Mouse (Mus musculus) lung, embryonic 14.5 days (tissue): ENCODE results near the gene Ush1c. TPM values are rescaled to one million over a fixed set of nuclear protein-coding genes. Genes with fewer than 3 reads are reported as not detected.

ENCODE experiments used
- ATAC-seq: fragments of 200-750 bp; cut with Nextera tagmentation; 2 replicates; pipeline ENCODE4 v1.8.0; 2017; ENCODE audit warnings: mild to moderate bottlenecking, moderate TSS enrichment, moderate library complexity; ENCODE audit not compliant: insufficient read depth
- DNase-seq: peaks from one replicate; pipeline ENCODE4 v3.0.0-alpha.2; 2015
- H3K27ac ChIP-seq: fragments of 300-500 bp; sonication (generic); 2 replicates; pipeline ENCODE4 v1.5.1; 2014; ENCODE audit warnings: low read depth, mild to moderate bottlenecking, moderate library complexity
- H3K27me3 ChIP-seq: fragments of 300-500 bp; sonication (generic); 2 replicates; pipeline ENCODE4 v1.6.1; 2014; ENCODE audit warnings: low read length, control low read depth; ENCODE audit not compliant: insufficient read depth
- H3K36me3 ChIP-seq: fragments of 300-500 bp; sonication (generic); 2 replicates; pipeline ENCODE4 v1.6.1; 2014; ENCODE audit warnings: control low read depth; ENCODE audit not compliant: insufficient read depth
- H3K4me1 ChIP-seq: fragments of 300-500 bp; sonication (generic); 2 replicates; pipeline ENCODE4 v1.6.1; 2014; ENCODE audit warnings: antibody characterized with exemption, control low read depth; ENCODE audit not compliant: insufficient read depth
- H3K4me2 ChIP-seq: fragments of 300-500 bp; sonication (generic); 2 replicates; pipeline ENCODE4 v1.6.1; 2014; ENCODE audit warnings: mild to moderate bottlenecking
- H3K4me3 ChIP-seq: fragments of 300-500 bp; sonication (generic); 2 replicates; pipeline ENCODE4 v1.5.1; 2014; ENCODE audit warnings: low read depth, low read length
- H3K9ac ChIP-seq: fragments of 300-500 bp; sonication (generic); 2 replicates; pipeline ENCODE4 v1.6.1; 2014
- H3K9me3 ChIP-seq: fragments of 300-500 bp; sonication (generic); 2 replicates; pipeline ENCODE4 v1.6.1; 2016; ENCODE audit warnings: low read depth, low read length, control low read depth
- CTCF ChIP-seq: IDR thresholded peaks from 2 replicates; pipeline ENCODE4 v1.5.1; 2016; ENCODE audit warnings: antibody characterized with exemption, low read depth
- WGBS: fragments of 180-500 bp; shearing (Covaris S2); extraction: QIAGEN DNeasy Blood & Tissue Kit; methylation state at CpG from one replicate; pipeline ENCODE4 v1.1.7; 2014; 5-methylcytosine and 5-hydroxymethylcytosine counted together
- polyA plus RNA-seq: library from polyadenylated mRNA; unstranded; fragments of >200 nt; fragmentation: Nextera tagmentation; extraction: Ambion mirVana; gene quantifications from 2 replicates; pipeline ENCODE4 v1.2.1, GENCODE M21; 2014

Gene Ush1c
- polyA plus RNA-seq, 1 experiment from 2014 or later = 0.22 TPM

GRCm38 (mm10) chr7:46208131-46208530, 30.2 kb downstream of the Ush1c start:
- ATAC-seq = no peak
- WGBS = 81% methylated on average over 8 of the region's 8 CpGs
- no peak for TF ChIP-seq CTCF

GRCm38 (mm10) chr7:46204775-46205174, 33.5 kb downstream of the Ush1c start:
- no peaks in the 10 kb centered on the region for H3K9me3 ChIP-seq
- no peak for DNase-seq
- H3K4me1 ChIP-seq = no peaks in the 10 kb centered on the region
- 53% methylated on average over 6 of the region's 6 CpGs for WGBS
- H3K4me3 ChIP-seq = no peak overlapping the region
- no peaks in the 10 kb centered on the region for H3K27me3 ChIP-seq
- H3K4me2 ChIP-seq = no peak overlapping the region
- no peaks in the 10 kb centered on the region for H3K36me3 ChIP-seq
- TF ChIP-seq CTCF = 0 out of 2 replicates have a peak, but pooled peaks have one; percentile 10
- H3K27ac ChIP-seq = no peak overlapping the region
- H3K9ac ChIP-seq = no peak overlapping the region
- ATAC-seq = no peak

More at GRCm38 (mm10) chr7:46208131-46208530, 30.2 kb downstream of the Ush1c start:
- Histone ChIP-seq H3K27ac (no peak overlapping the region), H3K36me3 (no peaks in the 10 kb centered on the region), H3K4me3 (no peak overlapping the region), H3K9me3 (no peaks in the 10 kb centered on the region), H3K4me1 (no peaks in the 10 kb centered on the region), H3K27me3 (no peaks in the 10 kb centered on the region), H3K4me2 (no peak overlapping the region), H3K9ac (no peak overlapping the region)
- DNase-seq = no peak

- peak; percentile 67 for TF ChIP-seq CTCF
- H3K4me3 ChIP-seq = no peak overlapping the region
- no peaks in the 10 kb centered on the region for H3K36me3 ChIP-seq
- WGBS = 40% methylated on average over 11 of the region's 11 CpGs
- H3K9me3 ChIP-seq = no peaks in the 10 kb centered on the region
- no peak overlapping the region for H3K27ac ChIP-seq
- H3K27me3 ChIP-seq = no peaks in the 10 kb centered on the region
- no peak overlapping the region for H3K9ac ChIP-seq
- no peak overlapping the region for H3K4me2 ChIP-seq
- no peaks in the 10 kb centered on the region for H3K4me1 ChIP-seq
- DNase-seq = peak; percentile 71
- ATAC-seq = no peak; the same call in 1 of the 2 replicates
Observed at GRCm38 (mm10) chr7:46204046-46204471, 34.2 kb downstream of the Ush1c start.

- TF ChIP-seq CTCF = 0 out of 2 replicates have a peak, but pooled peaks have one; percentile 8
- 15% methylated on average over 14 of the region's 14 CpGs for WGBS
- peak; percentile 50 for DNase-seq
- no peaks in the 10 kb centered on the region for H3K36me3 ChIP-seq
- peak; percentile 62; the same call in 1 of the 2 replicates for ATAC-seq
- peak overlapping the region; percentile 38; the same call in 1 of the 2 replicates for H3K4me2 ChIP-seq
- H3K4me1 ChIP-seq = no peaks in the 10 kb centered on the region
- H3K27ac ChIP-seq = no peak overlapping the region
- no peaks in the 10 kb centered on the region for H3K9me3 ChIP-seq
- no peak overlapping the region for H3K9ac ChIP-seq
- H3K4me3 ChIP-seq = no peak overlapping the region
- no peaks in the 10 kb centered on the region for H3K27me3 ChIP-seq
Observed at GRCm38 (mm10) chr7:46201649-46202048, 36.7 kb downstream of the Ush1c start.

- Histone ChIP-seq H3K27me3 (no peaks in the 10 kb centered on the region), H3K4me2 (no peak overlapping the region), H3K4me1 (no peaks in the 10 kb centered on the region), H3K9me3 (no peaks in the 10 kb centered on the region), H3K36me3 (no peaks in the 10 kb centered on the region), H3K4me3 (no peak overlapping the region), H3K9ac (no peak overlapping the region), H3K27ac (no peak overlapping the region)
- no peak for TF ChIP-seq CTCF
- DNase-seq (no peak), ATAC-seq (no peak)
- WGBS = 71% methylated on average over 6 of the region's 6 CpGs
Observed at GRCm38 (mm10) chr7:46200021-46200420, 38.3 kb downstream of the Ush1c start.

- ATAC-seq = no peak
- no peak for DNase-seq
- H3K9me3 ChIP-seq = no peaks in the 10 kb centered on the region
Observed at GRCm38 (mm10) chr7:46195356-46195755, 42.9 kb downstream of the Ush1c start.

GRCm38 (mm10) chr7:46184232-46184631, 54.1 kb downstream of the Ush1c start:
- H3K27me3 ChIP-seq = peaks cover 20% of the 10 kb centered on the region
- no peak for TF ChIP-seq CTCF
- ATAC-seq = no peak

More at GRCm38 (mm10) chr7:46195356-46195755, 42.9 kb downstream of the Ush1c start:
- Histone ChIP-seq H3K4me2 (no peak overlapping the region), H3K27me3 (no peaks in the 10 kb centered on the region), H3K4me1 (no peaks in the 10 kb centered on the region), H3K4me3 (no peak overlapping the region), H3K9ac (no peak overlapping the region), H3K36me3 (no peaks in the 10 kb centered on the region), H3K27ac (no peak overlapping the region)
- no peak for TF ChIP-seq CTCF
- 82% methylated on average over 5 of the region's 5 CpGs for WGBS

More at GRCm38 (mm10) chr7:46184232-46184631, 54.1 kb downstream of the Ush1c start:
- no peaks in the 10 kb centered on the region for H3K4me1 ChIP-seq
- H3K4me2 ChIP-seq = no peak overlapping the region
- no peaks in the 10 kb centered on the region for H3K9me3 ChIP-seq
- H3K9ac ChIP-seq = no peak overlapping the region
- H3K4me3 ChIP-seq = no peak overlapping the region
- H3K27ac ChIP-seq = no peak overlapping the region
- H3K36me3 ChIP-seq = no peaks in the 10 kb centered on the region
- DNase-seq = no peak
